Mouse (Mus musculus): Measurements from ENCODE around the gene Erc2. TPM values are rescaled to one million over a fixed set of nuclear protein-coding genes. Genes with fewer than 3 reads are reported as not detected.

Erc2 gene
- polyA plus RNA-seq, 1 experiment from 2014 or later: 5.7 TPM

- no peaks in the 10 kb centered on the region for H3K4me1 ChIP-seq (ENCODE audit: control insufficient read depth, insufficient read depth, low read length)
- H3K27me3 ChIP-seq (ENCODE audit: control insufficient read depth, insufficient read depth, low read length): no peaks in the 10 kb centered on the region
- H3K4me3 ChIP-seq (ENCODE audit: low read depth, low read length): no peak overlapping the region
- no peak for ATAC-seq (ENCODE audit: insufficient number of reproducible peaks, low FRiP score, low TSS enrichment, low read depth)
- H3K9me3 ChIP-seq (ENCODE audit: control insufficient read depth, low read length): no peaks in the 10 kb centered on the region
- 87% methylated on average over 5 of the region's 5 CpGs for WGBS
- H3K9ac ChIP-seq (ENCODE audit: low read length): no peak overlapping the region
- no peaks in the 10 kb centered on the region for H3K36me3 ChIP-seq (ENCODE audit: control insufficient read depth, insufficient read depth, low read length)
- DNase-seq (ENCODE audit: low spot score): no peak
- H3K4me2 ChIP-seq (ENCODE audit: low read depth, severe bottlenecking): no peak overlapping the region
- no peak overlapping the region for H3K27ac ChIP-seq (replicated peaks; ENCODE audit: low read depth, low read length)
Observed at GRCm38 (mm10) chr14:28099084-28099483, 476.9 kb downstream of the Erc2 start.

- ATAC-seq (ENCODE audit: insufficient number of reproducible peaks, low FRiP score, low TSS enrichment, low read depth) (no peak), DNase-seq (ENCODE audit: low spot score) (no peak)
- Histone ChIP-seq H3K36me3 (ENCODE audit: control insufficient read depth, insufficient read depth, low read length) (no peaks in the 10 kb centered on the region), H3K9ac (ENCODE audit: low read length) (no peak overlapping the region), H3K4me2 (ENCODE audit: low read depth, severe bottlenecking) (no peak overlapping the region), H3K4me3 (ENCODE audit: low read depth, low read length) (no peak overlapping the region), H3K27me3 (ENCODE audit: control insufficient read depth, insufficient read depth, low read length) (no peaks in the 10 kb centered on the region), H3K9me3 (ENCODE audit: control insufficient read depth, low read length) (no peaks in the 10 kb centered on the region), H3K4me1 (ENCODE audit: control insufficient read depth, insufficient read depth, low read length) (no peaks in the 10 kb centered on the region), H3K27ac (replicated peaks; ENCODE audit: low read depth, low read length) (no peak overlapping the region)
- WGBS: 86% methylated on average over 2 of the region's 2 CpGs
Observed at GRCm38 (mm10) chr14:28113121-28113520, 490.9 kb downstream of the Erc2 start.

- Histone ChIP-seq H3K4me2 (ENCODE audit: low read depth, severe bottlenecking) (no peak overlapping the region), H3K4me1 (ENCODE audit: control insufficient read depth, insufficient read depth, low read length) (no peaks in the 10 kb centered on the region), H3K27me3 (ENCODE audit: control insufficient read depth, insufficient read depth, low read length) (no peaks in the 10 kb centered on the region), H3K4me3 (ENCODE audit: low read depth, low read length) (no peak overlapping the region), H3K9ac (ENCODE audit: low read length) (no peak overlapping the region), H3K9me3 (ENCODE audit: control insufficient read depth, low read length) (no peaks in the 10 kb centered on the region), H3K36me3 (ENCODE audit: control insufficient read depth, insufficient read depth, low read length) (no peaks in the 10 kb centered on the region), H3K27ac (replicated peaks; ENCODE audit: low read depth, low read length) (no peak overlapping the region)
- DNase-seq (ENCODE audit: low spot score) (no peak), ATAC-seq (ENCODE audit: insufficient number of reproducible peaks, low FRiP score, low TSS enrichment, low read depth) (no peak)
- 32% methylated on average over 5 of the region's 5 CpGs for WGBS
Observed at GRCm38 (mm10) chr14:28120851-28121250, 498.6 kb downstream of the Erc2 start.

GRCm38 (mm10) chr14:28126842-28127241 is 504.6 kb downstream of the Erc2 start:
- Histone ChIP-seq H3K4me2 (ENCODE audit: low read depth, severe bottlenecking) (no peak overlapping the region), H3K9me3 (ENCODE audit: control insufficient read depth, low read length) (no peaks in the 10 kb centered on the region), H3K9ac (ENCODE audit: low read length) (no peak overlapping the region), H3K36me3 (ENCODE audit: control insufficient read depth, insufficient read depth, low read length) (no peaks in the 10 kb centered on the region), H3K4me3 (ENCODE audit: low read depth, low read length) (no peak overlapping the region), H3K4me1 (ENCODE audit: control insufficient read depth, insufficient read depth, low read length) (0 out of 2 replicates have a peak, but pooled peaks cover 5% of the 10 kb centered on the region), H3K27me3 (ENCODE audit: control insufficient read depth, insufficient read depth, low read length) (no peaks in the 10 kb centered on the region), H3K27ac (replicated peaks; ENCODE audit: low read depth, low read length) (no peak overlapping the region)
- ATAC-seq (ENCODE audit: insufficient number of reproducible peaks, low FRiP score, low TSS enrichment, low read depth): no peak
- peak; percentile 55 for DNase-seq (ENCODE audit: low spot score)
- WGBS: 52% methylated on average over 8 of the region's 8 CpGs

- Histone ChIP-seq H3K27me3 (ENCODE audit: control insufficient read depth, insufficient read depth, low read length) (no peaks in the 10 kb centered on the region), H3K36me3 (ENCODE audit: control insufficient read depth, insufficient read depth, low read length) (no peaks in the 10 kb centered on the region), H3K4me1 (ENCODE audit: control insufficient read depth, insufficient read depth, low read length) (0 out of 2 replicates have a peak, but pooled peaks cover 5% of the 10 kb centered on the region), H3K9me3 (ENCODE audit: control insufficient read depth, low read length) (no peaks in the 10 kb centered on the region), H3K9ac (ENCODE audit: low read length) (no peak overlapping the region), H3K4me3 (ENCODE audit: low read depth, low read length) (no peak overlapping the region), H3K27ac (replicated peaks; ENCODE audit: low read depth, low read length) (no peak overlapping the region), H3K4me2 (ENCODE audit: low read depth, severe bottlenecking) (no peak overlapping the region)
- ATAC-seq (ENCODE audit: insufficient number of reproducible peaks, low FRiP score, low TSS enrichment, low read depth) (no peak), DNase-seq (ENCODE audit: low spot score) (no peak)
- 88% methylated on average over 3 of the region's 3 CpGs for WGBS
Observed at GRCm38 (mm10) chr14:28128999-28129398, 506.8 kb downstream of the Erc2 start.

- Histone ChIP-seq H3K36me3 (ENCODE audit: control insufficient read depth, insufficient read depth, low read length) (no peaks in the 10 kb centered on the region), H3K9ac (ENCODE audit: low read length) (no peak overlapping the region), H3K4me3 (ENCODE audit: low read depth, low read length) (no peak overlapping the region), H3K9me3 (ENCODE audit: control insufficient read depth, low read length) (no peaks in the 10 kb centered on the region), H3K4me2 (ENCODE audit: low read depth, severe bottlenecking) (no peak overlapping the region), H3K27ac (replicated peaks; ENCODE audit: low read depth, low read length) (no peak overlapping the region), H3K27me3 (ENCODE audit: control insufficient read depth, insufficient read depth, low read length) (no peaks in the 10 kb centered on the region), H3K4me1 (ENCODE audit: control insufficient read depth, insufficient read depth, low read length) (no peaks in the 10 kb centered on the region)
- ATAC-seq (ENCODE audit: insufficient number of reproducible peaks, low FRiP score, low TSS enrichment, low read depth): no peak
- DNase-seq (ENCODE audit: low spot score): no peak
- WGBS: 97% methylated on average over 2 of the region's 2 CpGs
Observed at GRCm38 (mm10) chr14:28143998-28144397, 521.8 kb downstream of the Erc2 start.

GRCm38 (mm10) chr14:28147201-28147600 is 525.0 kb downstream of the Erc2 start:
- H3K4me1 ChIP-seq (ENCODE audit: control insufficient read depth, insufficient read depth, low read length): no peaks in the 10 kb centered on the region
- 18% methylated on average over 5 of the region's 5 CpGs for WGBS
- H3K4me3 ChIP-seq (ENCODE audit: low read depth, low read length): no peak overlapping the region
- H3K9me3 ChIP-seq (ENCODE audit: control insufficient read depth, low read length): no peaks in the 10 kb centered on the region
- no peak overlapping the region for H3K4me2 ChIP-seq (ENCODE audit: low read depth, severe bottlenecking)
- H3K27ac ChIP-seq (replicated peaks; ENCODE audit: low read depth, low read length): no peak overlapping the region
- H3K27me3 ChIP-seq (ENCODE audit: control insufficient read depth, insufficient read depth, low read length): no peaks in the 10 kb centered on the region
- no peaks in the 10 kb centered on the region for H3K36me3 ChIP-seq (ENCODE audit: control insufficient read depth, insufficient read depth, low read length)
- no peak for DNase-seq (ENCODE audit: low spot score)
- no peak overlapping the region for H3K9ac ChIP-seq (ENCODE audit: low read length)
- ATAC-seq (ENCODE audit: insufficient number of reproducible peaks, low FRiP score, low TSS enrichment, low read depth): no peak

- no peaks in the 10 kb centered on the region for H3K27me3 ChIP-seq (ENCODE audit: control insufficient read depth, insufficient read depth, low read length)
- ATAC-seq (ENCODE audit: insufficient number of reproducible peaks, low FRiP score, low TSS enrichment, low read depth): no peak
- H3K4me3 ChIP-seq (ENCODE audit: low read depth, low read length): no peak overlapping the region
- H3K36me3 ChIP-seq (ENCODE audit: control insufficient read depth, insufficient read depth, low read length): no peaks in the 10 kb centered on the region
- H3K9ac ChIP-seq (ENCODE audit: low read length): no peak overlapping the region
- H3K9me3 ChIP-seq (ENCODE audit: control insufficient read depth, low read length): no peaks in the 10 kb centered on the region
- H3K4me1 ChIP-seq (ENCODE audit: control insufficient read depth, insufficient read depth, low read length): no peaks in the 10 kb centered on the region
- DNase-seq (ENCODE audit: low spot score): no peak
- 87% methylated on average over 3 of the region's 3 CpGs for WGBS
- H3K27ac ChIP-seq (replicated peaks; ENCODE audit: low read depth, low read length): no peak overlapping the region
- no peak overlapping the region for H3K4me2 ChIP-seq (ENCODE audit: low read depth, severe bottlenecking)
Observed at GRCm38 (mm10) chr14:28150942-28151341, 528.7 kb downstream of the Erc2 start.

- WGBS: 87% methylated on average over 4 of the region's 4 CpGs
- Histone ChIP-seq H3K27me3 (ENCODE audit: control insufficient read depth, insufficient read depth, low read length) (no peaks in the 10 kb centered on the region), H3K36me3 (ENCODE audit: control insufficient read depth, insufficient read depth, low read length) (no peaks in the 10 kb centered on the region), H3K9me3 (ENCODE audit: control insufficient read depth, low read length) (no peaks in the 10 kb centered on the region), H3K4me1 (ENCODE audit: control insufficient read depth, insufficient read depth, low read length) (no peaks in the 10 kb centered on the region), H3K9ac (ENCODE audit: low read length) (no peak overlapping the region), H3K4me2 (ENCODE audit: low read depth, severe bottlenecking) (no peak overlapping the region), H3K4me3 (ENCODE audit: low read depth, low read length) (no peak overlapping the region), H3K27ac (replicated peaks; ENCODE audit: low read depth, low read length) (no peak overlapping the region)
- DNase-seq (ENCODE audit: low spot score) (no peak), ATAC-seq (ENCODE audit: insufficient number of reproducible peaks, low FRiP score, low TSS enrichment, low read depth) (no peak)
Observed at GRCm38 (mm10) chr14:28155706-28156105, 533.5 kb downstream of the Erc2 start.
